Mouse (Mus musculus) embryonic facial prominence, embryonic 10.5 days (tissue): ENCODE measurements around the gene Optc. TPM values are rescaled to one million over a fixed set of nuclear protein-coding genes. Genes with fewer than 3 reads are reported as not detected.

ENCODE experiments used
- DNase-seq: peaks from one replicate; pipeline ENCODE4 v3.0.0-alpha.2; 2017; ENCODE audit warnings: low spot score
- H3K27ac ChIP-seq: fragments of 300-500 bp; sonication (generic); replicated peaks from 2 replicates; pipeline ENCODE4 v1.5.1; 2016; ENCODE audit warnings: mild to moderate bottlenecking
- H3K27me3 ChIP-seq: fragments of 300-500 bp; sonication (generic); replicated peaks from 2 replicates; pipeline ENCODE4 v1.6.1; 2016; ENCODE audit warnings: low read depth, mild to moderate bottlenecking; ENCODE audit not compliant: poor library complexity, severe bottlenecking
- H3K36me3 ChIP-seq: fragments of 300-500 bp; sonication (generic); replicated peaks from 2 replicates; pipeline ENCODE4 v1.6.1; 2016; ENCODE audit warnings: mild to moderate bottlenecking, moderate library complexity
- H3K4me1 ChIP-seq: fragments of 300-500 bp; sonication (generic); 2 replicates; pipeline ENCODE4 v1.6.1; 2016
- H3K4me3 ChIP-seq: fragments of 300-500 bp; sonication (generic); 2 replicates; pipeline ENCODE4 v1.5.1; 2016; ENCODE audit warnings: mild to moderate bottlenecking, moderate library complexity
- H3K9me3 ChIP-seq: fragments of 300-500 bp; sonication (generic); 2 replicates; pipeline ENCODE4 v1.6.1; 2016; ENCODE audit warnings: mild to moderate bottlenecking
- WGBS: fragments of 180-500 bp; shearing (Covaris S2); methylation state at CpG from one replicate; pipeline ENCODE4 v1.1.7; 2016; 5-methylcytosine and 5-hydroxymethylcytosine counted together
- polyA plus RNA-seq: library from polyadenylated mRNA; unstranded; fragments of >200 nt; fragmentation: Nextera tagmentation; extraction: Ambion mirVana; gene quantifications from 2 replicates; pipeline ENCODE4 v1.2.1, GENCODE M21; 2016

Gene Optc
- polyA plus RNA-seq, 1 experiment from 2014 or later: 0.79 TPM

- H3K4me3 ChIP-seq: no peak overlapping the region
- 72% methylated on average over 8 of the region's 8 CpGs for WGBS
- DNase-seq: no peak
Observed at GRCm38 (mm10) chr1:133915723-133916355, 8.0 kb upstream of the Optc start.

DNA sequence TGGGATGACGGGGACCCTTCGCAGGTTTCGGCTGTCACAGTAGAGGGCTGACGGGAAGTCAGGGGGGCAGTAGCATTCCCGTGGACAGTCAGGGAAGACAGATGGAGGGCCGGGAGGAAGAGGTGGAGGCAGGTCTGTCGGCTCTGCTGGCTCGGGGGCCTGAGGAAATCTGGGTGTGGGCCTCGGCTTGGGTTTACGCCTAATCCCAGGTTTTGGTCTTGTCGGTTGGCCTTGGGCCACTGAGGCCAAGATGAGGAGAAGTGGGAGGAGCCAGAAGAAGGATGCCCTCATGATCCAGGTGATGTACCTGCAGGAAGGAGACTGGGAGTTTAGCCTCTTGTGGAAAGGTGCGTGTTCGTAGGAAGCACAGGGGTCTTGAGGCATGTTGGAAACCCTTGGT lies 7.3 kb upstream of the Optc start:
- H3K4me1 ChIP-seq: peaks cover 33% of the 10 kb centered on the region
- no peaks in the 10 kb centered on the region for H3K9me3 ChIP-seq
- H3K27me3 ChIP-seq: peaks cover 44% of the 10 kb centered on the region
- H3K27ac ChIP-seq: no peak overlapping the region
- H3K36me3 ChIP-seq: no peaks in the 10 kb centered on the region
- 86% methylated on average over 13 of the region's 13 CpGs for WGBS
- H3K4me3 ChIP-seq: no peak overlapping the region
- DNase-seq: no peak

More at GRCm38 (mm10) chr1:133915723-133916355, 8.0 kb upstream of the Optc start:
- H3K27me3 ChIP-seq: peaks cover 40% of the 10 kb centered on the region
- peaks cover 40% of the 10 kb centered on the region for H3K4me1 ChIP-seq
- no peaks in the 10 kb centered on the region for H3K36me3 ChIP-seq
- H3K27ac ChIP-seq: no peak overlapping the region
- H3K9me3 ChIP-seq: no peaks in the 10 kb centered on the region

- H3K27me3 ChIP-seq: peaks cover 44% of the 10 kb centered on the region
Observed at GRCm38 (mm10) chr1:133913018-133913417, 5.2 kb upstream of the Optc start.

GRCm38 (mm10) chr1:133911456-133911855 lies 3.7 kb upstream of the Optc start:
- H3K36me3 ChIP-seq: no peaks in the 10 kb centered on the region
- H3K4me1 ChIP-seq: peaks cover 40% of the 10 kb centered on the region
- no peak overlapping the region for H3K27ac ChIP-seq
- H3K9me3 ChIP-seq: no peaks in the 10 kb centered on the region
- H3K27me3 ChIP-seq: peaks cover 50% of the 10 kb centered on the region
- H3K4me3 ChIP-seq: no peak overlapping the region
- DNase-seq: peak; percentile 75
- WGBS: 28% methylated on average over 4 of the region's 4 CpGs

More at GRCm38 (mm10) chr1:133913018-133913417, 5.2 kb upstream of the Optc start:
- no peak for DNase-seq
- no peaks in the 10 kb centered on the region for H3K36me3 ChIP-seq
- WGBS: 74% methylated on average over 6 of the region's 6 CpGs
- peaks cover 35% of the 10 kb centered on the region for H3K4me1 ChIP-seq
- H3K27ac ChIP-seq: no peak overlapping the region
- H3K4me3 ChIP-seq: no peak overlapping the region
- no peaks in the 10 kb centered on the region for H3K9me3 ChIP-seq

GRCm38 (mm10) chr1:133911008-133911407 lies 3.2 kb upstream of the Optc start:
- H3K27me3 ChIP-seq: peaks cover 52% of the 10 kb centered on the region
- WGBS: 64% methylated on average over 4 of the region's 4 CpGs

DNA sequence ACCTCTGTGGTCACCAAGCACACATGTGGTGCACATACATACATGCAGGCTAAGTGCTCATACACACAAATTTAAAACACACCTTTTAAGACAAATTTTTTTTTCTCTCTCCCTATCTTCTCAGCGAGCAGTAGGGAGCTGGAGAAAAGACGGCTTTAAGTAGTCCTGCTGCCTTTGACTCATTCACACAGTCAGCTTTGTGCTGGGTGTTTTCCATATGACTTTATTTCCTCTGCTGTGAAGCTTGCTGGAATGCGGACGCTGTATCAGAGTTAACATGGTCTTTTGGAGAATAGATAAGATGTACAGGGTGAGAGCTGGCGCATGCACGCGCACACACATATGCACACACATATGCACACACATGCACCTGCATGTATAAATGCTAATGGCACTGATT lies 2.3 kb upstream of the Optc start:
- Histone ChIP-seq H3K9me3 (no peaks in the 10 kb centered on the region), H3K27ac (no peak overlapping the region), H3K4me3 (no peak overlapping the region), H3K27me3 (peaks cover 60% of the 10 kb centered on the region), H3K4me1 (peaks cover 41% of the 10 kb centered on the region), H3K36me3 (no peaks in the 10 kb centered on the region)
- no peak for DNase-seq
- WGBS: 89% methylated on average over 7 of the region's 7 CpGs

More at GRCm38 (mm10) chr1:133911008-133911407, 3.2 kb upstream of the Optc start:
- Histone ChIP-seq H3K4me3 (no peak overlapping the region), H3K36me3 (no peaks in the 10 kb centered on the region), H3K9me3 (no peaks in the 10 kb centered on the region), H3K4me1 (peaks cover 41% of the 10 kb centered on the region), H3K27ac (no peak overlapping the region)
- DNase-seq: no peak

DNA sequence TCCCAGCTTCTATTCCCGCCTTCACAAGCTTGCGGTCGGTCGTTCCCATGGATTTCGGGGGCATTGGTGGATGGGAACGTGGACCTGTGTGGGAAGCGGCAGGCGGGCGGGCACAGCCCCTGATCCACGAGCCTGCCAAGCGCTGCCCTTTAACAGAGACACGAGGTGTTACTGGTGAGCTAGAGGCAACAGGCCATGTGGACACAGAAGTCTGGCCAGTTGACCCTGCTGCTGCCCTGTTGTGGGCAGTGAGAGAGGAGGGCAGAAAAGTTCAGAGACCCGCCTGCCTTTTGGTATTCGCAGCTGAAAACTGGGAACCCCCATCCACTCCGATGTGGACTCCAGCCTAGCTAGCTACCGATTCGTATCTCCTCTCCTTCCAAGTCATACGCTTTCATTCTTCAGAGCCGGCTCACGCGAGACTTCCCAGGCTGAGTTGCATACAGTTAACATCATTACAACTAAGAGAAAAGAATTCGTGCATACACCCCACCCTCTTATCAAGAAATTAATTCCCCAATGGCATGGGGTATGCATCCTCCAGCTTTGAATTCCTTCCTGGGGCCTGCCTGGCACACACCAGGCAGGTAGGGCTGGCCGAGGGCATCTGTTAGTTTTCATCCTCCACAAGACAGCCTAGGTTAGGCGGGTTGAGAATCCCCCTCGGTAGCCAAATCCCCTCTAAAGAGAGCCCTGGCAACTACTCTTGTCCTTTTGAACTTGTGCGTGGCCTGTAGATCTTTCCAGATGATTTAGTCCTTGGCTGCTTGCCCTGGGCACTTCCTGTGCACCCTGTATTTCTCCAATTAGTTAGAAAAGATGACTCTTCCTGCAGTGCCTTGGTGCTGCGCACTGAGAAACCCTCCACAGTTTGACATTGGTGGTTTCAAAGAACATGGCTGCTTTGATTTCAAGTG lies 1.1 kb upstream of the Optc start:
- H3K9me3 ChIP-seq: no peaks in the 10 kb centered on the region
- H3K36me3 ChIP-seq: no peaks in the 10 kb centered on the region
- H3K27ac ChIP-seq: peak overlapping the region; percentile 80
- peaks cover 43% of the 10 kb centered on the region for H3K4me1 ChIP-seq
- peak; percentile 27 for DNase-seq
- peaks cover 70% of the 10 kb centered on the region for H3K27me3 ChIP-seq
- H3K4me3 ChIP-seq: peak overlapping the region; percentile 62
- WGBS: 18% methylated on average over 27 of the region's 27 CpGs

- H3K27me3 ChIP-seq: peaks cover 75% of the 10 kb centered on the region
Observed at GRCm38 (mm10) chr1:133906420-133906819, 1.4 kb downstream of the Optc start.

GRCm38 (mm10) chr1:133900825-133901224 lies 7.0 kb downstream of the Optc start:
- 72% methylated on average over 9 of the region's 9 CpGs for WGBS

More at GRCm38 (mm10) chr1:133906420-133906819, 1.4 kb downstream of the Optc start:
- peak; percentile 56 for DNase-seq
- WGBS: 40% methylated on average over 12 of the region's 12 CpGs
- Histone ChIP-seq H3K27ac (no peak overlapping the region), H3K4me3 (no peak overlapping the region), H3K4me1 (peaks cover 42% of the 10 kb centered on the region), H3K36me3 (no peaks in the 10 kb centered on the region), H3K9me3 (no peaks in the 10 kb centered on the region)

DNA sequence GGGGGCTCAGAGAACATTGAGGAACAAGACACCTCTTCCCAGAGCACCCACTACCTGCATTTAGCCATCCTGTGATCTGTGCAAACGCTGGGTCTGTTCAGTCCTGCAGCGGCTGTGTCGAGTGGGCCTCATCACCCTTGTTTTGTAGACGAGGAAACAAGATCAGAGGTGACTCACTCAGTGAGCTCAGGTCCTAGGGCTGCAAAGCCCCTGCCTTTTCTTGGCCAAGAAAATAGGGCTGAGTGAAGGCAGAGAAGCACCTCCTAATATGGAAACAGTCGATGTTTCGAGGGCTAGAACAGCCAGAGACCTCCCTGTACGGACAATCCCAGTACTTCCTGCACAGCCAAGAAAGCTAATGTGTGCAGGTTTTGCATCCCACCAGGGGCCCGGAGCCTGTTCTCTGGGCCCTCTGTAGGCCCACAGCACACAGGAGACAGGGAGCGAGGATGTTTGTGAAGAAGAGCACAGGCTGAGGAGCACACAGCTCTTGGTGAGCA lies 8.7 kb downstream of the Optc start:
- no peaks in the 10 kb centered on the region for H3K9me3 ChIP-seq
- H3K4me1 ChIP-seq: peaks cover 15% of the 10 kb centered on the region
- no peak for DNase-seq
- H3K4me3 ChIP-seq: no peak overlapping the region
- H3K27me3 ChIP-seq: peaks cover 21% of the 10 kb centered on the region; the same call in 1 of the 2 replicates
- no peak overlapping the region for H3K27ac ChIP-seq
- WGBS: 78% methylated on average over 9 of the region's 9 CpGs
- no peaks in the 10 kb centered on the region for H3K36me3 ChIP-seq

More at GRCm38 (mm10) chr1:133900825-133901224, 7.0 kb downstream of the Optc start:
- no peak overlapping the region for H3K4me3 ChIP-seq
- no peaks in the 10 kb centered on the region for H3K9me3 ChIP-seq
- H3K27me3 ChIP-seq: peaks cover 36% of the 10 kb centered on the region
- no peak overlapping the region for H3K27ac ChIP-seq
- H3K36me3 ChIP-seq: no peaks in the 10 kb centered on the region
- DNase-seq: no peak
- peaks cover 18% of the 10 kb centered on the region for H3K4me1 ChIP-seq

GRCm38 (mm10) chr1:133897293-133897692 lies 10.5 kb downstream of the Optc start:
- Histone ChIP-seq H3K27ac (no peak overlapping the region; the same call in 1 of the 2 replicates), H3K27me3 (peaks cover 18% of the 10 kb centered on the region; the same call in 1 of the 2 replicates), H3K4me1 (peaks cover 30% of the 10 kb centered on the region), H3K9me3 (no peaks in the 10 kb centered on the region), H3K36me3 (no peaks in the 10 kb centered on the region), H3K4me3 (no peak overlapping the region)
- WGBS: 76% methylated on average over 6 of the region's 6 CpGs
- no peak for DNase-seq

GRCm38 (mm10) chr1:133891489-133891888 lies 16.3 kb downstream of the Optc start:
- Histone ChIP-seq H3K27me3 (peaks cover 43% of the 10 kb centered on the region), H3K4me1 (peaks cover 80% of the 10 kb centered on the region)
- peak; percentile 52 for DNase-seq

More at GRCm38 (mm10) chr1:133891489-133891888, 16.3 kb downstream of the Optc start:
- WGBS: 20% methylated on average over 5 of the region's 5 CpGs
- Histone ChIP-seq H3K27ac (peak overlapping the region; percentile 15), H3K9me3 (no peaks in the 10 kb centered on the region), H3K36me3 (no peaks in the 10 kb centered on the region), H3K4me3 (no peak overlapping the region; the same call in 1 of the 2 replicates)
